Mouse (Mus musculus): ENCODE data around the gene Dstyk.

- TF ChIP-seq CTCF (IDR thresholded peaks at IDR 0.05; ENCODE audit: extremely low read depth, insufficient read depth, insufficient read length, insufficient replicate concordance) (no peak), POLR2A (IDR thresholded peaks at IDR 0.05; ENCODE audit: low read depth, low read length) (no peak)
Observed at GRCm38 (mm10) chr1:132476575-132476927, 59.2 kb downstream of the Dstyk start.

All from spleen, adult 2 months (tissue).